19 mouse cellular contexts compared by ENCODE assay signal in genomic region chr5:36559510-36560235, GRCm38 (mm10). TPM values are rescaled to one million over a fixed set of nuclear protein-coding genes. Genes with fewer than 3 reads are reported as not detected.
DNase-seq lines count a peak whose midpoint lies in the region; ATAC-seq and TF ChIP-seq lines count a peak whose summit lies in the region.
"Had no signal": no experiment of that assay in that cellular context is flagged by ENCODE, and none has a peak within 500 bp of the region (broad histone marks: within the 10 kb centered on the region; RNA-seq: fewer than 3 reads in every experiment).

No protein-coding gene starts in this region.

- no peaks in the 10 kb centered on the region for H3K27me3 ChIP-seq in heart, embryonic 13.5 days (replicated peaks)
- H3K27me3 ChIP-seq in lung, postnatal 0 days (replicated peaks; ENCODE audit: insufficient read depth, low read length), result no peaks in the 10 kb centered on the region
- H3K27me3 ChIP-seq in intestine, embryonic 15.5 days (replicated peaks), result no peaks in the 10 kb centered on the region
- H3K27me3 ChIP-seq in stomach, embryonic 14.5 days (ENCODE audit: control insufficient read depth, insufficient read depth, low read length), result no peaks in the 10 kb centered on the region
- H3K27me3 ChIP-seq: hindbrain, embryonic 13.5 days had no signal

- no peak for DNase-seq in heart, postnatal 36 days
- DNase-seq in lung, postnatal 0 days (ENCODE audit: low spot score), result no peak
- no peak for DNase-seq in lung, adult 18-20 months
- no peak for DNase-seq in yolk sac, embryonic 10.5 days (ENCODE audit: low spot score)
- DNase-seq in cerebellum, adult 9-10 months, result no peak
- DNase-seq: adrenal gland, postnatal 25 days; cerebellum, postnatal 25 days; forebrain, postnatal 0 days; heart, adult 2 months; kidney, postnatal 25 days; layer of hippocampus, postnatal 36 days; right cerebral cortex, adult 18-20 months; thymus, postnatal 14 days had no signal

- no peak overlapping the region for H3K4me2 ChIP-seq in heart, embryonic 13.5 days
- H3K4me2 ChIP-seq in lung, postnatal 0 days (replicated peaks; ENCODE audit: low read depth, low read length), result no peak overlapping the region
- H3K4me2 ChIP-seq in intestine, embryonic 15.5 days (replicated peaks), result peak overlapping the region; percentile 31
- H3K4me2 ChIP-seq in stomach, embryonic 14.5 days (replicated peaks; ENCODE audit: low read depth, low read length), result no peak overlapping the region
- H3K4me2 ChIP-seq: hindbrain, embryonic 13.5 days had no signal

- intact Hi-C loops in heart, postnatal 36 days (cut with DNase I), result no loop called here

- ATAC-seq in heart, embryonic 13.5 days (ENCODE audit: extremely low read depth, insufficient number of reproducible peaks, low FRiP score, low TSS enrichment), result no peak
- ATAC-seq in lung, postnatal 0 days, result peak; percentile 36; the same call in 1 of the 2 replicates
- ATAC-seq in intestine, embryonic 15.5 days, result peak; percentile 72
- ATAC-seq in stomach, embryonic 14.5 days (ENCODE audit: insufficient number of reproducible peaks, insufficient read depth, low FRiP score, low read depth), result no peak
- ATAC-seq: activated CD4-positive, CD25-positive, alpha-beta regulatory T cell, adult 4 months; forebrain, postnatal 0 days had no signal

- no peaks in the 10 kb centered on the region for H3K36me3 ChIP-seq in heart, embryonic 13.5 days
- H3K36me3 ChIP-seq in lung, postnatal 0 days (ENCODE audit: insufficient read depth, low read length), result no peaks in the 10 kb centered on the region
- no peaks in the 10 kb centered on the region for H3K36me3 ChIP-seq in intestine, embryonic 15.5 days
- H3K36me3 ChIP-seq in stomach, embryonic 14.5 days (ENCODE audit: control insufficient read depth, insufficient read depth, low read length), result no peaks in the 10 kb centered on the region
- H3K36me3 ChIP-seq: hindbrain, embryonic 13.5 days; midbrain, embryonic 10.5 days had no signal

- no peaks in the 10 kb centered on the region for H3K9me3 ChIP-seq in heart, embryonic 13.5 days
- H3K9me3 ChIP-seq in lung, postnatal 0 days (ENCODE audit: low read length), result no peaks in the 10 kb centered on the region
- no peaks in the 10 kb centered on the region for H3K9me3 ChIP-seq in intestine, embryonic 15.5 days
- no peaks in the 10 kb centered on the region for H3K9me3 ChIP-seq in stomach, embryonic 14.5 days (ENCODE audit: control insufficient read depth, low read depth, low read length)
- H3K9me3 ChIP-seq: hindbrain, embryonic 13.5 days; midbrain, embryonic 10.5 days had no signal

- TF ChIP-seq EP300 in lung, postnatal 0 days (IDR thresholded peaks at IDR 0.05), result no peak

- H3K4me1 ChIP-seq in heart, embryonic 13.5 days, result peaks cover 64% of the 10 kb centered on the region
- H3K4me1 ChIP-seq in lung, postnatal 0 days (ENCODE audit: insufficient read depth, low read depth, low read length), result peaks cover 11% of the 10 kb centered on the region
- H3K4me1 ChIP-seq in intestine, embryonic 15.5 days (replicated peaks), result peaks cover 19% of the 10 kb centered on the region; the same call in 1 of the 2 replicates
- H3K4me1 ChIP-seq in stomach, embryonic 14.5 days (ENCODE audit: control insufficient read depth, insufficient read depth, low read length), result peaks cover 8% of the 10 kb centered on the region; the same call in 1 of the 2 replicates

- H3K4me3 ChIP-seq in heart, embryonic 13.5 days, result no peak overlapping the region
- H3K4me3 ChIP-seq in lung, postnatal 0 days (ENCODE audit: low read depth, low read length), result no peak overlapping the region
- H3K4me3 ChIP-seq in intestine, embryonic 15.5 days (replicated peaks), result no peak overlapping the region
- no peak overlapping the region for H3K4me3 ChIP-seq in stomach, embryonic 14.5 days (ENCODE audit: low read depth, low read length)
- H3K4me3 ChIP-seq: heart, adult 2 months; hindbrain, embryonic 13.5 days; midbrain, embryonic 10.5 days had no signal

- TF ChIP-seq CTCF in lung, postnatal 0 days (IDR thresholded peaks at IDR 0.05), result no peak

- 73% methylated on average over 6 of the region's 6 CpGs for WGBS in heart, embryonic 13.5 days
- WGBS in lung, postnatal 0 days, result 66% methylated on average over 6 of the region's 6 CpGs
- 58% methylated on average over 6 of the region's 6 CpGs for WGBS in intestine, embryonic 15.5 days
- 70% methylated on average over 6 of the region's 6 CpGs for WGBS in stomach, embryonic 14.5 days

- no peak overlapping the region for H3K9ac ChIP-seq in heart, embryonic 13.5 days
- no peak overlapping the region for H3K9ac ChIP-seq in lung, postnatal 0 days (replicated peaks; ENCODE audit: low read depth)
- H3K9ac ChIP-seq in intestine, embryonic 15.5 days, result no peak overlapping the region
- no peak overlapping the region for H3K9ac ChIP-seq in stomach, embryonic 14.5 days (replicated peaks; ENCODE audit: low read depth, low read length)
- H3K9ac ChIP-seq: forebrain, postnatal 0 days; hindbrain, embryonic 13.5 days had no signal

- H3K27ac ChIP-seq in heart, embryonic 13.5 days (replicated peaks), result 0 out of 2 replicates have a peak overlapping the region, but pooled peaks have one; percentile 2
- peak overlapping the region; percentile 51; the same call in 1 of the 2 replicates for H3K27ac ChIP-seq in lung, postnatal 0 days (ENCODE audit: low read length)
- H3K27ac ChIP-seq in intestine, embryonic 15.5 days, result peak overlapping the region; percentile 91
- H3K27ac ChIP-seq in stomach, embryonic 14.5 days (ENCODE audit: low read length), result peak overlapping the region; percentile 48; the same call in 1 of the 2 replicates
- H3K27ac ChIP-seq: heart, adult 2 months; hindbrain, embryonic 13.5 days; midbrain, embryonic 10.5 days had no signal

RNA-seq across cellular contexts. Expression of gene Tbc1d14, which starts 33.4 kb away (rescaled TPM):
- 15.3 and 15.7 TPM in 2 replicates for polyA plus RNA-seq in heart, embryonic 13.5 days (2015; fragmentation: Nextera tagmentation; extraction: Ambion mirVana)
- 10 to 100 TPM; 13.7 to 14.2 TPM for total RNA-seq in heart, postnatal 36 days (2021)
- polyA plus RNA-seq in lung, postnatal 0 days (2015; fragmentation: Nextera tagmentation; extraction: Ambion mirVana), result 13.8 and 15.0 TPM in 2 replicates
- 30.0 and 30.3 TPM in 2 replicates for polyA plus RNA-seq in intestine, embryonic 15.5 days (2015; fragmentation: Nextera tagmentation; extraction: Ambion mirVana)
- 41.8 and 42.0 TPM in 2 replicates for polyA plus RNA-seq in stomach, embryonic 14.5 days (2014; fragmentation: Nextera tagmentation; extraction: Ambion mirVana)

Comparison
In these comparisons a context has a peak if more than half of its experiments do, and no peak if none do; other contexts are left out.
1. ATAC-seq: peak in lung, postnatal 0 days (single experiment) and intestine, embryonic 15.5 days (single experiment); none in heart, embryonic 13.5 days (single experiment) and stomach, embryonic 14.5 days (single experiment).
2. H3K27ac ChIP-seq: peak in every context shown above with its lines; median percentile 91 in intestine, embryonic 15.5 days; 51 in lung, postnatal 0 days; 48 in stomach, embryonic 14.5 days; 2 in heart, embryonic 13.5 days.